ENCODE assay signal across 1 mouse cellular context in the genomic region with DNA sequence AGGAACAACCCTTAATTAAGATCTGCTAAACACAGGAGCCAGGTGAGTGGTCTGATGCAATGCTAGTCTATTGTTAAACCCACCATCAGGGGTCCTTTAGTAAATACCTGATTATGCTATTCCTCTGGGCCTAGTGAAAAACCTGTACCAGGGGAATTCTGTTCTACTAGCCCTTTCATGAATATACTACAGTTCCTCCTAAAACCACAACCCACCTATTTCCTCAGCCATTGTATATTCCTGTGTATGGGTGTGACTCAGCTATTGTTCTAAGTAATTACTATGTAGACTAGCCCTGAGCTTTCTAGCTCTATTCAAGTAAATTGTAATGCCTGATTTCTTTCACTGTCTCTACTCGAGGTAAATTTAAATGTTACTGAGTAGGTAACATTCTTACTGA. TPM values are rescaled to one million over a fixed set of nuclear protein-coding genes. Genes with fewer than 3 reads are reported as not detected.
"Had no signal": no experiment of that assay in that cellular context is flagged by ENCODE, and none has a peak within 500 bp of the region (broad histone marks: within the 10 kb centered on the region; RNA-seq: fewer than 3 reads in every experiment).

No protein-coding gene starts in this region.

RNA-seq across cellular contexts. Expression of gene Egfem1, which starts 57.0 kb away (rescaled TPM):
- polyA plus RNA-seq: erythroblast, embryonic 14.5 days had no signal
